Mouse (Mus musculus) MEL (cell line): ENCODE measurements at regions not wholly inside any gene's neighbourhood (a gene's known extent, or its start where the extent isn't known, plus 50 kb on each side); places are given as distances from the start of the nearest gene placed in this dataset.

Experiments
- DNase-seq: peaks from one replicate; pipeline ENCODE4 v3.0.0; 2011; ENCODE audit warnings: low read depth, low spot score
- H3K27ac ChIP-seq: 2 replicates; pipeline ENCODE4 v1.5.1; 2012; ENCODE audit warnings: low read depth, mild to moderate bottlenecking, control low read depth, low read length, moderate library complexity; ENCODE audit not compliant: control insufficient read depth
- H3K27me3 ChIP-seq, 2 experiments: fragments of 150-350 bp in 1 of 2; sonication (generic) in 1 of 2; 2 replicates each; pipeline ENCODE4 v1.6.1; 2012; ENCODE audit warnings: low read length in 2 of 2, mild to moderate bottlenecking in 2 of 2, improper control_type of control experiment in 1 of 2, moderate library complexity in 1 of 2; ENCODE audit not compliant: insufficient read depth in 2 of 2, control insufficient read depth in 1 of 2
- H3K36me3 ChIP-seq, 2 experiments: 2 replicates each; pipeline ENCODE4 v1.6.1; 2012 to 2014; ENCODE audit warnings: low read length in 2 of 2, improper control_type of control experiment in 1 of 2, inconsistent platforms in 1 of 2, mild to moderate bottlenecking in 1 of 2; ENCODE audit not compliant: insufficient read depth in 2 of 2, control insufficient read depth in 1 of 2
- H3K4me1 ChIP-seq, 2 experiments: fragments of 150-350 bp in 1 of 2; sonication (generic) in 1 of 2; 2 replicates each; pipeline ENCODE4 v1.6.1; 2012; ENCODE audit warnings: low read length in 2 of 2, improper control_type of control experiment in 1 of 2, mild to moderate bottlenecking in 1 of 2; ENCODE audit not compliant: insufficient read depth in 2 of 2, control insufficient read depth in 1 of 2
- H3K4me3 ChIP-seq, 2 experiments: fragments of 150-350 bp in 1 of 2; sonication (generic) in 1 of 2; 2 replicates each; pipeline ENCODE4 v1.5.1; 2012; ENCODE audit warnings: low read depth in 2 of 2, low read length in 2 of 2, mild to moderate bottlenecking in 2 of 2, moderate library complexity in 2 of 2, control low read depth in 1 of 2, improper control_type of control experiment in 1 of 2; ENCODE audit not compliant: control insufficient read depth in 1 of 2, insufficient read depth in 1 of 2
- H3K79me2 ChIP-seq: 2 replicates; pipeline ENCODE4 v1.6.1; 2012; ENCODE audit warnings: mild to moderate bottlenecking, low read length, moderate library complexity; ENCODE audit not compliant: control insufficient read depth, poor library complexity, insufficient read depth
- H3K9ac ChIP-seq: 2 replicates; pipeline ENCODE4 v1.6.1; 2012; ENCODE audit warnings: low read depth, mild to moderate bottlenecking, control low read depth, low read length, moderate library complexity; ENCODE audit not compliant: control insufficient read depth, poor library complexity, severe bottlenecking
- H3K9me3 ChIP-seq: fragments of 150-350 bp; sonication (generic); replicated peaks from 2 replicates; pipeline ENCODE4 v1.6.1; 2012; ENCODE audit warnings: mild to moderate bottlenecking, low read length, improper control_type of control experiment, moderate library complexity; ENCODE audit not compliant: insufficient read depth
- BHLHE40 ChIP-seq: IDR thresholded peaks from 2 replicates; pipeline ENCODE4 v1.6.1; 2012; ENCODE audit warnings: low read depth, mild to moderate bottlenecking, inconsistent platforms, low read length, improper control_type of control experiment, borderline replicate concordance
- CHD1 ChIP-seq: IDR thresholded peaks from 2 replicates; pipeline ENCODE4 v1.6.1; 2012; ENCODE audit warnings: low read depth, mild to moderate bottlenecking, inconsistent platforms, low read length, improper control_type of control experiment
- CHD2 ChIP-seq: IDR thresholded peaks from 2 replicates; pipeline ENCODE4 v1.6.1; 2011; ENCODE audit warnings: low read length, improper control_type of control experiment
- E2F4 ChIP-seq: IDR thresholded peaks from 2 replicates; pipeline ENCODE4 v1.6.1; 2011; ENCODE audit warnings: low read depth, low read length, improper control_type of control experiment, borderline replicate concordance
- ELF1 ChIP-seq: IDR thresholded peaks from 2 replicates; pipeline ENCODE4 v1.6.1; 2014; ENCODE audit warnings: low read depth, mild to moderate bottlenecking, inconsistent platforms, low read length, improper control_type of control experiment, moderate library complexity
- HCFC1 ChIP-seq: IDR thresholded peaks from 2 replicates; pipeline ENCODE4 v1.6.1; 2012; ENCODE audit warnings: low read depth, mild to moderate bottlenecking, inconsistent platforms, low read length, improper control_type of control experiment, moderate library complexity
- KAT2A ChIP-seq: conservative IDR thresholded peaks from 2 replicates; pipeline ENCODE4 v1.6.1; 2012; ENCODE audit warnings: low read depth, low read length, improper control_type of control experiment, inconsistent platforms
- MAX ChIP-seq: IDR thresholded peaks from 2 replicates; pipeline ENCODE4 v1.6.1; 2011; ENCODE audit warnings: low read length, improper control_type of control experiment
- MAZ ChIP-seq: IDR thresholded peaks from 2 replicates; pipeline ENCODE4 v1.6.1; 2012; ENCODE audit warnings: low read depth, mild to moderate bottlenecking, inconsistent platforms, low read length, improper control_type of control experiment
- MXI1 ChIP-seq: IDR thresholded peaks from 2 replicates; pipeline ENCODE4 v1.6.1; 2011; ENCODE audit warnings: mild to moderate bottlenecking, low read depth, low read length, improper control_type of control experiment
- NELFE ChIP-seq: IDR thresholded peaks from 2 replicates; pipeline ENCODE4 v1.6.1; 2011; ENCODE audit warnings: low read depth, low read length, improper control_type of control experiment
- POLR2AphosphoS2 ChIP-seq: IDR thresholded peaks from 2 replicates; pipeline ENCODE4 v1.6.1; 2011; ENCODE audit warnings: low read length, improper control_type of control experiment
- POLR2AphosphoS5 ChIP-seq: IDR thresholded peaks from 2 replicates; pipeline ENCODE4 v1.6.1; 2012; ENCODE audit warnings: low read depth, borderline replicate concordance, mild to moderate bottlenecking, inconsistent platforms, low read length, moderate library complexity, mixed read lengths
- RAD21 ChIP-seq: IDR thresholded peaks from 2 replicates; pipeline ENCODE4 v1.6.1; 2011; ENCODE audit warnings: mild to moderate bottlenecking, low read depth, low read length, improper control_type of control experiment
- RCOR1 ChIP-seq: IDR thresholded peaks from 2 replicates; pipeline ENCODE4 v1.6.1; 2012; ENCODE audit warnings: low read depth, mild to moderate bottlenecking, inconsistent platforms, low read length, improper control_type of control experiment
- SIN3A ChIP-seq: IDR thresholded peaks from 2 replicates; pipeline ENCODE4 v1.6.1; 2012; ENCODE audit warnings: low read length, improper control_type of control experiment, inconsistent platforms
- SMC3 ChIP-seq: IDR thresholded peaks from 2 replicates; pipeline ENCODE4 v1.6.1; 2011; ENCODE audit warnings: low read depth, low read length, improper control_type of control experiment
- TAL1 ChIP-seq: IDR thresholded peaks from 2 replicates; pipeline ENCODE4 v1.6.1; 2012; ENCODE audit warnings: mild to moderate bottlenecking, inconsistent platforms, low read length, moderate library complexity, mixed read lengths
- TBP ChIP-seq: IDR thresholded peaks from 2 replicates; pipeline ENCODE4 v1.8.0; 2011; ENCODE audit warnings: low read depth, low read length, improper control_type of control experiment
- TCF12 ChIP-seq: IDR thresholded peaks from 2 replicates; pipeline ENCODE4 v1.6.1; 2014; ENCODE audit warnings: low read depth, mild to moderate bottlenecking, inconsistent platforms, low read length, improper control_type of control experiment, moderate library complexity
- USF2 ChIP-seq, 2 experiments: IDR thresholded peaks; 2 replicates each; pipeline ENCODE4 v1.6.1; 2011 to 2012; ENCODE audit warnings: improper control_type of control experiment in 2 of 2, low read length in 2 of 2, borderline replicate concordance in 1 of 2, inconsistent platforms in 1 of 2, low read depth in 1 of 2, mild to moderate bottlenecking in 1 of 2; ENCODE audit not compliant: insufficient read depth in 1 of 2
- ZKSCAN1 ChIP-seq: IDR thresholded peaks from 2 replicates; pipeline ENCODE4 v1.6.1; 2012; ENCODE audit warnings: low read depth, mild to moderate bottlenecking, inconsistent platforms, low read length, improper control_type of control experiment, moderate library complexity

GRCm38 (mm10) chr5:73811094-73811521 is 159.9 kb downstream of the Spata18 start:
- DNase-seq: no peak
- Histone ChIP-seq H3K9me3 (no peaks in the 10 kb centered on the region), H3K4me3 (no peak overlapping the region), H3K4me1 (no peaks in the 10 kb centered on the region), H3K27ac (no peak overlapping the region), H3K27me3 (peaks cover 0 to 7% of the 10 kb centered on the region in 2 experiments; a peak in 2 of 4 replicates), H3K79me2 (no peaks in the 10 kb centered on the region), H3K36me3 (no peaks in the 10 kb centered on the region), H3K9ac (no peak overlapping the region)
- TF ChIP-seq BHLHE40: no peak
- TF ChIP-seq SIN3A: no peak
- TF ChIP-seq KAT2A: no peak
- TF ChIP-seq NELFE: no peak
- no peak for TF ChIP-seq MAZ
- no peak for TF ChIP-seq RCOR1

- Histone ChIP-seq H3K36me3 (no peaks in the 10 kb centered on the region), H3K27ac (no peak overlapping the region), H3K79me2 (no peaks in the 10 kb centered on the region), H3K9ac (no peak overlapping the region), H3K4me1 (no peaks in the 10 kb centered on the region), H3K9me3 (no peaks in the 10 kb centered on the region), H3K4me3 (no peak overlapping the region), H3K27me3 (peaks cover 2 to 11% of the 10 kb centered on the region in 2 experiments; a peak in 3 of 4 replicates)
- no peak for DNase-seq
- TF ChIP-seq CHD1 (no peak), MXI1 (no peak), USF2 (IDR thresholded peaks at IDR 0.05; ENCODE audit: borderline replicate concordance in 1 of 2, insufficient read depth in 1 of 2, low read depth in 1 of 2, low read length in 2 of 2) (no peak), CHD2 (no peak), ELF1 (no peak), HCFC1 (no peak), POLR2AphosphoS5 (no peak), E2F4 (no peak), RAD21 (no peak), SMC3 (no peak)
Observed at GRCm38 (mm10) chr5:73815752-73816151, 164.6 kb downstream of the Spata18 start.

- no peak for DNase-seq
- Histone ChIP-seq H3K4me3 (no peak overlapping the region), H3K4me1 (no peaks in the 10 kb centered on the region)
Observed at GRCm38 (mm10) chr5:73817180-73817579, 166.0 kb downstream of the Spata18 start.

More at GRCm38 (mm10) chr5:73817180-73817579, 166.0 kb downstream of the Spata18 start:
- Histone ChIP-seq H3K9me3 (no peaks in the 10 kb centered on the region), H3K79me2 (no peaks in the 10 kb centered on the region), H3K27me3 (peaks cover 2 to 7% of the 10 kb centered on the region in 2 experiments; a peak in 3 of 4 replicates), H3K36me3 (no peaks in the 10 kb centered on the region), H3K9ac (no peak overlapping the region), H3K27ac (no peak overlapping the region)
- TF ChIP-seq TBP (no peak), RCOR1 (no peak), E2F4 (no peak), MAX (no peak), MAZ (no peak), TCF12 (no peak), BHLHE40 (no peak), CHD1 (no peak), CHD2 (no peak), ELF1 (no peak), KAT2A (no peak), POLR2AphosphoS2 (no peak), TAL1 (no peak), ZKSCAN1 (no peak)
